Mouse (Mus musculus): ENCODE results near the gene Col12a1. TPM values are rescaled to one million over a fixed set of nuclear protein-coding genes. Genes with fewer than 3 reads are reported as not detected.

Col12a1 gene
- total and polyA plus RNA-seq, 3 experiments: 0.07 to 0.46 (median 0.21) TPM

- in situ Hi-C loops (cut with MboI; ENCODE audit: low pct_ligation_motif_present, low pct_unique_long_range_greater_than_20kb, low sequenced_read_pairs): no loop called here
- no peak for DNase-seq (ENCODE audit: extremely low read depth)
- Histone ChIP-seq H3K4me3 (replicated peaks in 1 of 3; ENCODE audit: low read depth in 2 of 3, low read length in 2 of 3, poor library complexity in 1 of 3) (no peak overlapping the region), H3K4me2 (ENCODE audit: insufficient read depth, low read depth, poor library complexity, severe bottlenecking) (no peak overlapping the region), H3K79me2 (replicated peaks; ENCODE audit: control insufficient read depth, extremely low read depth, insufficient read depth, poor library complexity, severe bottlenecking) (no peaks in the 10 kb centered on the region), H3K27me3 (replicated peaks) (no peaks in the 10 kb centered on the region), H3K9ac (ENCODE audit: insufficient read depth, low read depth) (no peak overlapping the region), H3K4me1 (ENCODE audit: control insufficient read depth in 1 of 2, insufficient read depth in 2 of 2) (peaks cover 0 to 5% of the 10 kb centered on the region in 2 experiments; a peak in 1 of 4 replicates), H3K9me3 (replicated peaks; ENCODE audit: low read length) (peaks cover 4% of the 10 kb centered on the region), H3K27ac (ENCODE audit: insufficient read depth, low read depth) (no peak overlapping the region), H3K36me3 (replicated peaks in 1 of 2; ENCODE audit: control insufficient read depth in 1 of 2, insufficient read depth in 1 of 2, low read length in 1 of 2) (no peaks in the 10 kb centered on the region)
- dilution Hi-C loops (cut with MboI; ENCODE audit: extremely low pct_ligation_motif_present, extremely low pct_unique_long_range_greater_than_20kb, low sequenced_read_pairs): no loop called here
- TF ChIP-seq POLR2A (IDR thresholded peaks at IDR 0.05; ENCODE audit: low read depth, low read length) (no peak), MAFK (IDR thresholded peaks at IDR 0.05; ENCODE audit: insufficient replicate concordance, low read length) (no peak), CTCF (conservative IDR thresholded peaks at IDR 0.05 in 1 of 2, IDR thresholded peaks at IDR 0.05 in 1 of 2; ENCODE audit: low read depth in 2 of 2, low read length in 2 of 2) (no peak), RAD21 (IDR thresholded peaks at IDR 0.05; ENCODE audit: low read depth, low read length) (no peak), ZC3H11A (IDR thresholded peaks at IDR 0.05; ENCODE audit: low read depth, low read length) (no peak), TBP (conservative IDR thresholded peaks at IDR 0.05; ENCODE audit: low read depth, low read length) (no peak), MAZ (IDR thresholded peaks at IDR 0.05; ENCODE audit: low read depth, low read length) (no peak), EP300 (IDR thresholded peaks at IDR 0.05; ENCODE audit: low read length) (no peak)
These were observed 820 bp upstream of the Col12a1 start for GRCm38 (mm10) chr9:79719451-79719850.

- no peaks in the 10 kb centered on the region for H3K27me3 ChIP-seq (replicated peaks)
- in situ Hi-C loops (cut with MboI; ENCODE audit: low pct_ligation_motif_present, low pct_unique_long_range_greater_than_20kb, low sequenced_read_pairs) (no loop called here), dilution Hi-C loops (cut with MboI; ENCODE audit: extremely low pct_ligation_motif_present, extremely low pct_unique_long_range_greater_than_20kb, low sequenced_read_pairs) (no loop called here)
- H3K27ac ChIP-seq (ENCODE audit: insufficient read depth, low read depth): no peak overlapping the region
- TF ChIP-seq CHD2 (IDR thresholded peaks at IDR 0.05; ENCODE audit: low read length) (no peak), NRF1 (IDR thresholded peaks at IDR 0.05; ENCODE audit: low read depth, low read length) (no peak), E2F4 (IDR thresholded peaks at IDR 0.05; ENCODE audit: insufficient replicate concordance, low read depth, low read length) (no peak), MEF2A (IDR thresholded peaks at IDR 0.05; ENCODE audit: borderline replicate concordance, low read depth, low read length) (no peak), JUN (IDR thresholded peaks at IDR 0.05; ENCODE audit: insufficient read depth, low read depth, low read length) (no peak), MXI1 (IDR thresholded peaks at IDR 0.05; ENCODE audit: low read depth, low read length) (no peak), BHLHE40 (IDR thresholded peaks at IDR 0.05; ENCODE audit: low read depth, low read length) (no peak), ZKSCAN1 (IDR thresholded peaks at IDR 0.05; ENCODE audit: borderline replicate concordance, low read depth, low read length) (no peak)
- no peaks in the 10 kb centered on the region for H3K79me2 ChIP-seq (replicated peaks; ENCODE audit: control insufficient read depth, extremely low read depth, insufficient read depth, poor library complexity, severe bottlenecking)
- DNase-seq (ENCODE audit: extremely low read depth): no peak
- peaks cover 4% of the 10 kb centered on the region for H3K9me3 ChIP-seq (replicated peaks; ENCODE audit: low read length)
- H3K4me1 ChIP-seq (ENCODE audit: control insufficient read depth in 1 of 2, insufficient read depth in 2 of 2): peaks cover 0 to 5% of the 10 kb centered on the region in 2 experiments; a peak in 1 of 4 replicates
- H3K4me2 ChIP-seq (ENCODE audit: insufficient read depth, low read depth, poor library complexity, severe bottlenecking): no peak overlapping the region
- H3K36me3 ChIP-seq (replicated peaks in 1 of 2; ENCODE audit: control insufficient read depth in 1 of 2, insufficient read depth in 1 of 2, low read length in 1 of 2): no peaks in the 10 kb centered on the region
- no peak overlapping the region for H3K9ac ChIP-seq (ENCODE audit: insufficient read depth, low read depth)
- no peak overlapping the region for H3K4me3 ChIP-seq (replicated peaks in 1 of 3; ENCODE audit: low read depth in 2 of 3, low read length in 2 of 3, poor library complexity in 1 of 3)
These were observed 675 bp downstream of the Col12a1 start for GRCm38 (mm10) chr9:79717836-79718475.

Measured in CH12.LX (cell line).